14 mouse cellular contexts compared by ENCODE assay signal in the genomic region with DNA sequence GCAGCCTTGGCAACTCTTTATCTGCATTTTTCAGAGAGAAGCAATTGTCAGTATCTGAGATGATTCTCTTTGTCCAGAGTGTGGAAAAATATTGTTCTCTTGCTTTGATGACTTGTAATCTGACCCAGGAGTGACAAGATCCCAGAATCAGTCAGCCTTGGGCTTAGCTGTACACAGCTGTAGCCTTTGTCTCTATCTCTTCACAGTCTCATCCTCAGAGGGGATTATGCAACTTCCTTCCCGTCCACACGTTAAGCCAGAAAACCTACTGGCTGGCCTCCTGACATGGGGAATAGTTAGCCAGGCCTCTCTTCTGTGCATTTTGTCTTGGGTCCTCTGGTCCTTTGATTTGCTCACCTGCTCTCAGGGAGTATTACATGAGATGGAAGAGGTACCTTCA. TPM values are rescaled to one million over a fixed set of nuclear protein-coding genes. Genes with fewer than 3 reads are reported as not detected.
"Had no signal": no experiment of that assay in that cellular context is flagged by ENCODE, and none has a peak within 500 bp of the region (broad histone marks: within the 10 kb centered on the region; RNA-seq: fewer than 3 reads in every experiment).

No protein-coding gene starts in this region.

- H3K27me3 ChIP-seq: liver, embryonic 13.5 days; neural tube, embryonic 12.5 days had no signal

- H3K4me1 ChIP-seq: limb, embryonic 12.5 days; liver, embryonic 13.5 days; neural tube, embryonic 12.5 days had no signal

- H3K36me3 ChIP-seq: limb, embryonic 12.5 days; liver, embryonic 13.5 days; midbrain, embryonic 10.5 days; neural tube, embryonic 12.5 days had no signal

- H3K4me2 ChIP-seq: limb, embryonic 12.5 days; liver, embryonic 13.5 days; neural tube, embryonic 12.5 days had no signal

- H3K9ac ChIP-seq: limb, embryonic 12.5 days; liver, embryonic 13.5 days; neural tube, embryonic 12.5 days had no signal

- H3K27ac ChIP-seq: limb, embryonic 12.5 days; liver, embryonic 13.5 days; midbrain, embryonic 10.5 days; neural tube, embryonic 12.5 days had no signal

- H3K9me3 ChIP-seq: limb, embryonic 12.5 days; liver, embryonic 13.5 days; midbrain, embryonic 10.5 days; neural tube, embryonic 12.5 days had no signal

- DNase-seq: kidney, adult 8-10 months; kidney, postnatal 25 days; liver; liver, embryonic 13.5 days; lung, adult 18-20 months; midbrain, embryonic 14.5 days; spleen, adult 18-20 months; thymus, adult 2 months; thymus, postnatal 25 days had no signal

- ATAC-seq: intestine, postnatal 0 days had no signal

- H3K4me3 ChIP-seq: limb, embryonic 12.5 days; liver, embryonic 13.5 days; midbrain, embryonic 10.5 days; neural tube, embryonic 12.5 days had no signal

RNA-seq across cellular contexts. Expression of a gene that starts 31.4 kb away (rescaled TPM):
- total RNA-seq: neutrophil, adult 5-6 weeks had no signal
